9 mouse cellular contexts compared by ENCODE assay signal in the genomic region with DNA sequence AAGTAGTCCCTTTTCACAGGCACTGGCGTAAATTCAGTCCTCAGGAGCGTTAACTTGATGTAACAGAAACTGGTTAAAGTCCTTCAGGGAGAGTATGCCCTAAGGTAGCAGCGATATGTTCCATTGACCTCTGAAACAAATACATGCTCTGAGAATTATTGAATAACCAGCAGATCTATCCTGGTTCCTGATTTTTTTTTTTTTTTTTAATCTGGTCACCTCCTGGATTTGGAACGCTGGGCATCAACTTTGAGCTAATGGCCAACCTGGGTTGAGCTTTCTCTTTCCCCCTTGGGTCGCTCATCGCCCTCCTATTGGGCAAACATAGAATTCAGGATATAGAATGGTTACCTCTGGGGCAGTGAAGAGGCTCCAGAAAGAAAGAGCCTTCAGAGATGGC. TPM values are rescaled to one million over a fixed set of nuclear protein-coding genes. Genes with fewer than 3 reads are reported as not detected.
DNase-seq lines count a peak whose midpoint lies in the region; ATAC-seq and TF ChIP-seq lines count a peak whose summit lies in the region.
"Had no signal": no experiment of that assay in that cellular context is flagged by ENCODE, and none has a peak within 500 bp of the region (broad histone marks: within the 10 kb centered on the region; RNA-seq: fewer than 3 reads in every experiment).

No protein-coding gene starts in this region.

- no peaks in the 10 kb centered on the region for H3K27me3 ChIP-seq in heart, embryonic 11.5 days (ENCODE audit: control insufficient read depth, insufficient read depth, low read length)
- no peaks in the 10 kb centered on the region for H3K27me3 ChIP-seq in midbrain, postnatal 0 days (ENCODE audit: insufficient read depth, low read length)
- H3K27me3 ChIP-seq in midbrain, embryonic 16.5 days (ENCODE audit: control insufficient read depth, insufficient read depth, low read depth, low read length): peaks cover 2% of the 10 kb centered on the region; the same call in 1 of the 2 replicates
- H3K27me3 ChIP-seq in stomach, embryonic 16.5 days (ENCODE audit: control insufficient read depth, insufficient read depth, low read length): no peaks in the 10 kb centered on the region
- no peaks in the 10 kb centered on the region for H3K27me3 ChIP-seq in forebrain, embryonic 16.5 days (replicated peaks; ENCODE audit: control insufficient read depth, insufficient read depth, low read length)

- H3K9ac ChIP-seq in heart, embryonic 11.5 days (ENCODE audit: low read depth, low read length): peak overlapping the region; percentile 70; the same call in 1 of the 2 replicates
- no peak overlapping the region for H3K9ac ChIP-seq in midbrain, postnatal 0 days (replicated peaks; ENCODE audit: low read length, poor library complexity, severe bottlenecking)
- no peak overlapping the region for H3K9ac ChIP-seq in midbrain, embryonic 16.5 days (ENCODE audit: low read depth, low read length)
- H3K9ac ChIP-seq in stomach, embryonic 16.5 days (ENCODE audit: low read length): no peak overlapping the region
- H3K9ac ChIP-seq in forebrain, embryonic 16.5 days (replicated peaks; ENCODE audit: low read depth, low read length): no peak overlapping the region

- H3K4me2 ChIP-seq in heart, embryonic 11.5 days: peak overlapping the region; percentile 75
- H3K4me2 ChIP-seq in midbrain, postnatal 0 days (ENCODE audit: low read depth, low read length, poor library complexity, severe bottlenecking): 0 out of 2 replicates have a peak overlapping the region, but pooled peaks have one; percentile 66
- no peak overlapping the region for H3K4me2 ChIP-seq in midbrain, embryonic 16.5 days (ENCODE audit: low read length)
- peak overlapping the region; percentile 77; the same call in 1 of the 2 replicates for H3K4me2 ChIP-seq in stomach, embryonic 16.5 days (ENCODE audit: low read depth, low read length)
- no peak overlapping the region for H3K4me2 ChIP-seq in forebrain, embryonic 16.5 days (ENCODE audit: low read length)

- H3K36me3 ChIP-seq in heart, embryonic 11.5 days (ENCODE audit: control insufficient read depth, insufficient read depth, low read length): no peaks in the 10 kb centered on the region
- no peaks in the 10 kb centered on the region for H3K36me3 ChIP-seq in midbrain, postnatal 0 days (ENCODE audit: insufficient read depth, low read length)
- no peaks in the 10 kb centered on the region for H3K36me3 ChIP-seq in midbrain, embryonic 16.5 days (ENCODE audit: control insufficient read depth, insufficient read depth, low read length)
- H3K36me3 ChIP-seq in stomach, embryonic 16.5 days (ENCODE audit: control insufficient read depth, insufficient read depth, low read length): no peaks in the 10 kb centered on the region
- no peaks in the 10 kb centered on the region for H3K36me3 ChIP-seq in forebrain, embryonic 16.5 days (ENCODE audit: control insufficient read depth, insufficient read depth)

- peaks cover 4% of the 10 kb centered on the region; the same call in 1 of the 2 replicates for H3K4me1 ChIP-seq in heart, embryonic 11.5 days (ENCODE audit: control insufficient read depth, insufficient read depth, low read length)
- H3K4me1 ChIP-seq in midbrain, postnatal 0 days (ENCODE audit: insufficient read depth, low read length): no peaks in the 10 kb centered on the region
- 0 out of 2 replicates have a peak, but pooled peaks cover 3% of the 10 kb centered on the region for H3K4me1 ChIP-seq in midbrain, embryonic 16.5 days (ENCODE audit: control insufficient read depth, insufficient read depth, low read length)
- H3K4me1 ChIP-seq in stomach, embryonic 16.5 days (ENCODE audit: control insufficient read depth, insufficient read depth, low read length): peaks cover 4% of the 10 kb centered on the region; the same call in 1 of the 2 replicates
- peaks cover 10% of the 10 kb centered on the region for H3K4me1 ChIP-seq in forebrain, embryonic 16.5 days (replicated peaks; ENCODE audit: control insufficient read depth, insufficient read depth, low read length)

- no peak for DNase-seq in heart, adult 18-20 months
- no peak for DNase-seq in midbrain, postnatal 0 days (ENCODE audit: low spot score)
- DNase-seq in kidney, postnatal 14 days: peak; percentile 30
- DNase-seq in cerebellum, adult 9-11 months: no peak
- DNase-seq: cerebellum, postnatal 36 days had no signal

- no peaks in the 10 kb centered on the region for H3K9me3 ChIP-seq in heart, embryonic 11.5 days (replicated peaks; ENCODE audit: control insufficient read depth, low read length)
- no peaks in the 10 kb centered on the region for H3K9me3 ChIP-seq in midbrain, postnatal 0 days (ENCODE audit: low read length)
- H3K9me3 ChIP-seq in midbrain, embryonic 16.5 days (replicated peaks; ENCODE audit: control insufficient read depth, low read length, poor library complexity, severe bottlenecking): no peaks in the 10 kb centered on the region
- H3K9me3 ChIP-seq in stomach, embryonic 16.5 days (replicated peaks; ENCODE audit: control insufficient read depth, low read length): no peaks in the 10 kb centered on the region
- H3K9me3 ChIP-seq in forebrain, embryonic 16.5 days (ENCODE audit: control insufficient read depth, low read length): no peaks in the 10 kb centered on the region

- ATAC-seq in heart, embryonic 11.5 days (replicated peaks; ENCODE audit: insufficient number of reproducible peaks, low FRiP score, low TSS enrichment): no peak
- no peak for ATAC-seq in midbrain, postnatal 0 days (ENCODE audit: low FRiP score)
- no peak for ATAC-seq in midbrain, embryonic 16.5 days
- no peak for ATAC-seq in stomach, embryonic 16.5 days (ENCODE audit: insufficient read depth, low FRiP score)
- ATAC-seq in forebrain, embryonic 16.5 days: no peak

- H3K27ac ChIP-seq in heart, embryonic 11.5 days (ENCODE audit: low read depth, low read length): peak overlapping the region; percentile 90; the same call in 1 of the 2 replicates
- no peak overlapping the region for H3K27ac ChIP-seq in midbrain, postnatal 0 days (ENCODE audit: low read depth, low read length)
- no peak overlapping the region for H3K27ac ChIP-seq in midbrain, embryonic 16.5 days (ENCODE audit: low read length)
- no peak overlapping the region for H3K27ac ChIP-seq in stomach, embryonic 16.5 days (ENCODE audit: low read length)
- no peak overlapping the region for H3K27ac ChIP-seq in forebrain, embryonic 16.5 days (ENCODE audit: low read length)

- no peak overlapping the region; the same call in 1 of the 2 replicates for H3K4me3 ChIP-seq in heart, embryonic 11.5 days (ENCODE audit: low read depth, low read length)
- H3K4me3 ChIP-seq in midbrain, postnatal 0 days (ENCODE audit: low read depth, low read length): no peak overlapping the region
- H3K4me3 ChIP-seq in midbrain, embryonic 16.5 days (ENCODE audit: low read depth, low read length): no peak overlapping the region
- 0 out of 2 replicates have a peak overlapping the region, but pooled peaks have one; percentile 49 for H3K4me3 ChIP-seq in stomach, embryonic 16.5 days (replicated peaks; ENCODE audit: low read length)
- no peak overlapping the region for H3K4me3 ChIP-seq in forebrain, embryonic 16.5 days (replicated peaks; ENCODE audit: low read length)

- WGBS in heart, embryonic 11.5 days (ENCODE audit: insufficient replicate concordance): 65% methylated on average over 6 of the region's 6 CpGs
- WGBS in midbrain, postnatal 0 days: 77% methylated on average over 6 of the region's 6 CpGs
- WGBS in midbrain, embryonic 16.5 days: 76% methylated on average over 6 of the region's 6 CpGs
- 74% methylated on average over 6 of the region's 6 CpGs for WGBS in stomach, embryonic 16.5 days
- WGBS in forebrain, embryonic 16.5 days: 80% methylated on average over 6 of the region's 6 CpGs

- no peak for TF ChIP-seq CTCF in midbrain, postnatal 0 days (IDR thresholded peaks at IDR 0.05)

RNA-seq across cellular contexts. Expression of a gene that starts 4.3 kb away (rescaled TPM):
- 4.1 and 4.7 TPM in 2 replicates for polyA plus RNA-seq in heart, embryonic 11.5 days (2014; fragmentation: Nextera tagmentation; extraction: Ambion mirVana)
- 1 to 10 TPM; 6.7 to 9.1 TPM for total RNA-seq in heart, adult 18-20 months (2021)
- 6.4 and 10.2 TPM in 2 replicates for total RNA-seq in midbrain, postnatal 0 days (2014; rRNA removed)
- 2.4 and 2.9 TPM in 2 replicates for polyA plus RNA-seq in midbrain, postnatal 0 days (2015; fragmentation: Nextera tagmentation; extraction: Ambion mirVana)
- polyA plus RNA-seq in midbrain, embryonic 16.5 days (2015; fragmentation: Nextera tagmentation; extraction: Ambion mirVana): 4.0 TPM in 2 replicates
- 9.4 and 11.3 TPM in 2 replicates for polyA plus RNA-seq in stomach, embryonic 16.5 days (2015; fragmentation: Nextera tagmentation; extraction: Ambion mirVana)
- polyA plus RNA-seq in forebrain, embryonic 16.5 days (2015; fragmentation: Nextera tagmentation; extraction: Ambion mirVana): 5.1 and 5.2 TPM in 2 replicates

Comparison
In these comparisons a context has a peak if more than half of its experiments do, and no peak if none do; other contexts are left out.
1. H3K4me2 ChIP-seq: peak in heart, embryonic 11.5 days (single experiment), midbrain, postnatal 0 days (single experiment) and stomach, embryonic 16.5 days (single experiment); none in midbrain, embryonic 16.5 days (single experiment) and forebrain, embryonic 16.5 days (single experiment).